ENCODE assay signal across 11 mouse cellular contexts in genomic region chr13:43212338-43212737, GRCm38 (mm10). TPM values are rescaled to one million over a fixed set of nuclear protein-coding genes. Genes with fewer than 3 reads are reported as not detected.
DNase-seq lines count a peak whose midpoint lies in the region; ATAC-seq and TF ChIP-seq lines count a peak whose summit lies in the region.
"Had no signal": no experiment of that assay in that cellular context is flagged by ENCODE, and none has a peak within 500 bp of the region (broad histone marks: within the 10 kb centered on the region; RNA-seq: fewer than 3 reads in every experiment).

No protein-coding gene starts in this region.

- H3K9ac ChIP-seq in limb, embryonic 15.5 days = no peak overlapping the region
- H3K9ac ChIP-seq in forebrain, embryonic 14.5 days (ENCODE audit: low read length) = no peak overlapping the region
- no peak overlapping the region for H3K9ac ChIP-seq in hindbrain, embryonic 14.5 days
- H3K9ac ChIP-seq: forebrain, embryonic 13.5 days had no signal

- peaks cover 23% of the 10 kb centered on the region for H3K4me1 ChIP-seq in limb, embryonic 15.5 days
- H3K4me1 ChIP-seq in forebrain, embryonic 14.5 days (ENCODE audit: control insufficient read depth, insufficient read depth, low read length) = no peaks in the 10 kb centered on the region; the same call in none of the 2 replicates
- peaks cover 34% of the 10 kb centered on the region for H3K4me1 ChIP-seq in hindbrain, embryonic 14.5 days (replicated peaks; ENCODE audit: control insufficient read depth, insufficient read depth, low read length)

- H3K27me3 ChIP-seq in limb, embryonic 15.5 days = no peaks in the 10 kb centered on the region
- H3K27me3 ChIP-seq in forebrain, embryonic 14.5 days (replicated peaks; ENCODE audit: control insufficient read depth, insufficient read depth, low read length) = no peaks in the 10 kb centered on the region
- H3K27me3 ChIP-seq in hindbrain, embryonic 14.5 days (ENCODE audit: control insufficient read depth, insufficient read depth, low read length) = no peaks in the 10 kb centered on the region
- H3K27me3 ChIP-seq: forebrain, embryonic 13.5 days had no signal

- no peaks in the 10 kb centered on the region for H3K9me3 ChIP-seq in limb, embryonic 15.5 days
- no peaks in the 10 kb centered on the region for H3K9me3 ChIP-seq in forebrain, embryonic 14.5 days (replicated peaks; ENCODE audit: control insufficient read depth, low read length)
- H3K9me3 ChIP-seq in hindbrain, embryonic 14.5 days (ENCODE audit: control insufficient read depth, low read length) = no peaks in the 10 kb centered on the region
- H3K9me3 ChIP-seq: forebrain, embryonic 13.5 days had no signal

- H3K4me2 ChIP-seq in limb, embryonic 15.5 days = no peak overlapping the region
- no peak overlapping the region for H3K4me2 ChIP-seq in forebrain, embryonic 14.5 days (ENCODE audit: low read length)
- H3K4me2 ChIP-seq in hindbrain, embryonic 14.5 days (replicated peaks) = no peak overlapping the region
- H3K4me2 ChIP-seq: forebrain, embryonic 13.5 days had no signal

- H3K27ac ChIP-seq in left cerebral cortex, adult 2 months = peak overlapping the region; percentile 13; the same call in 1 of the 2 replicates
- peak overlapping the region; percentile 11; the same call in 1 of the 2 replicates for H3K27ac ChIP-seq in limb, embryonic 15.5 days
- H3K27ac ChIP-seq in forebrain, embryonic 14.5 days (ENCODE audit: low read depth, low read length) = no peak overlapping the region
- H3K27ac ChIP-seq in hindbrain, embryonic 14.5 days = no peak overlapping the region
- H3K27ac ChIP-seq: forebrain, embryonic 13.5 days had no signal

- H3K36me3 ChIP-seq in limb, embryonic 15.5 days = no peaks in the 10 kb centered on the region
- H3K36me3 ChIP-seq in forebrain, embryonic 14.5 days (ENCODE audit: control insufficient read depth, insufficient read depth, low read length) = no peaks in the 10 kb centered on the region
- H3K36me3 ChIP-seq in hindbrain, embryonic 14.5 days (replicated peaks; ENCODE audit: control insufficient read depth, insufficient read depth) = no peaks in the 10 kb centered on the region

- H3K4me3 ChIP-seq in left cerebral cortex, adult 2 months = no peak overlapping the region
- H3K4me3 ChIP-seq in limb, embryonic 15.5 days = no peak overlapping the region
- H3K4me3 ChIP-seq in forebrain, embryonic 14.5 days (ENCODE audit: low read depth, low read length) = no peak overlapping the region
- H3K4me3 ChIP-seq in hindbrain, embryonic 14.5 days (replicated peaks; ENCODE audit: low read length) = no peak overlapping the region
- H3K4me3 ChIP-seq: forebrain, embryonic 13.5 days had no signal

- TF ChIP-seq CTCF in left cerebral cortex, adult 2 months (IDR thresholded peaks at IDR 0.05) = no peak

- DNase-seq in left cerebral cortex, adult 2 months (ENCODE audit: extremely low spot score in 1 of 2, low spot score in 2 of 2) = no peak
- no peak for DNase-seq in left cerebral cortex, postnatal 36 days (ENCODE audit: low spot score in 2 of 2)
- DNase-seq in NIH3T3 (ENCODE audit: low read depth) = peak; percentile 44
- peak; percentile 47 for DNase-seq in gastrocnemius, postnatal 14 days
- DNase-seq in forebrain, embryonic 14.5 days (ENCODE audit: low spot score) = no peak
- no peak for DNase-seq in hindbrain, embryonic 14.5 days (ENCODE audit: low spot score)
- no peak for DNase-seq in testis, postnatal 10 days (ENCODE audit: low spot score)
- DNase-seq: cerebellum, adult 11-12 months; right cerebral cortex, adult 18-20 months had no signal

- no peak for ATAC-seq in limb, embryonic 15.5 days (ENCODE audit: insufficient number of reproducible peaks, low FRiP score, low TSS enrichment, low read depth)
- ATAC-seq in forebrain, embryonic 14.5 days = no peak
- no peak for ATAC-seq in hindbrain, embryonic 14.5 days (ENCODE audit: low FRiP score)
- ATAC-seq: forebrain, embryonic 13.5 days had no signal

- intact Hi-C loops in left cerebral cortex, adult 2 months (cut with DNase I) = no loop called here
- intact Hi-C loops in left cerebral cortex, postnatal 36 days (cut with DNase I) = no loop called here
- intact Hi-C loops in gastrocnemius, postnatal 14 days (cut with DNase I; ENCODE audit: low total_unique reads) = no loop called here

- WGBS in limb, embryonic 15.5 days = 45% methylated on average over 7 of the region's 7 CpGs
- 56% methylated on average over 7 of the region's 7 CpGs for WGBS in forebrain, embryonic 14.5 days
- 54% methylated on average over 7 of the region's 7 CpGs for WGBS in hindbrain, embryonic 14.5 days

RNA-seq across cellular contexts. Expression of gene Tbc1d7, which starts 41.0 kb away (rescaled TPM):
- total RNA-seq in left cerebral cortex, adult 2 months (2021) = 10 to 100 TPM; 23.4 to 29.0 TPM
- 10 to 100 TPM; 30.7 to 32.9 TPM for total RNA-seq in left cerebral cortex, postnatal 36 days (2021)
- 10 to 100 TPM; 22.6 to 26.3 TPM for total RNA-seq in gastrocnemius, postnatal 14 days (2021)
- 45.6 and 45.8 TPM in 2 replicates for polyA plus RNA-seq in limb, embryonic 15.5 days (2015; fragmentation: Nextera tagmentation; extraction: Ambion mirVana)
- polyA plus RNA-seq in forebrain, embryonic 14.5 days (2014; fragmentation: Nextera tagmentation; extraction: Ambion mirVana) = 86.9 and 101 TPM in 2 replicates
- polyA plus RNA-seq in hindbrain, embryonic 14.5 days (2014; fragmentation: Nextera tagmentation; extraction: Ambion mirVana) = 82.5 and 91.4 TPM in 2 replicates

Comparison
In these comparisons a context has a peak if more than half of its experiments do, and no peak if none do; other contexts are left out.
1. DNase-seq: peak in NIH3T3 (single experiment) and gastrocnemius, postnatal 14 days (single experiment); none in left cerebral cortex, adult 2 months (0 of 2), left cerebral cortex, postnatal 36 days (0 of 2), forebrain, embryonic 14.5 days (single experiment), hindbrain, embryonic 14.5 days (single experiment) and testis, postnatal 10 days (single experiment).
2. H3K27ac ChIP-seq: peak in left cerebral cortex, adult 2 months (single experiment) and limb, embryonic 15.5 days (single experiment); none in forebrain, embryonic 14.5 days (single experiment) and hindbrain, embryonic 14.5 days (single experiment).